Mouse (Mus musculus): ENCODE measurements at regions not wholly inside any gene's neighbourhood (a gene's known extent, or its start where the extent isn't known, plus 50 kb on each side); places are given as distances from the start of the nearest gene placed in this dataset.

- peak in 1 of 2 experiments; percentile 6 for DNase-seq (ENCODE audit: low spot score in 2 of 2)
These were observed 351.8 kb downstream of the Osr1 start for GRCm38 (mm10) chr12:9921591-9922198.

- DNase-seq (ENCODE audit: low spot score in 2 of 2), result no peak
These were observed 354.6 kb downstream of the Osr1 start for GRCm38 (mm10) chr12:9924561-9924960.

- no peak for DNase-seq (ENCODE audit: low spot score in 2 of 2)
These were observed 364.2 kb downstream of the Osr1 start for GRCm38 (mm10) chr12:9934158-9934557.

GRCm38 (mm10) chr12:9941357-9941756 is 371.4 kb downstream of the Osr1 start:
- DNase-seq (ENCODE audit: low spot score in 2 of 2), result no peak

GRCm38 (mm10) chr12:9941823-9942222 is 371.9 kb downstream of the Osr1 start:
- DNase-seq (ENCODE audit: low spot score in 2 of 2), result no peak

- no peak for DNase-seq (ENCODE audit: low spot score in 2 of 2)
These were observed 378.9 kb downstream of the Osr1 start for GRCm38 (mm10) chr12:9948784-9949183.

GRCm38 (mm10) chr12:9952372-9952771 is 382.5 kb downstream of the Osr1 start:
- DNase-seq (ENCODE audit: low spot score in 2 of 2), result no peak

- DNase-seq (ENCODE audit: low spot score in 2 of 2), result peak; percentile 3 to 19
These were observed 384.4 kb downstream of the Osr1 start for GRCm38 (mm10) chr12:9954178-9954888.

GRCm38 (mm10) chr12:9969390-9969789 is 399.5 kb downstream of the Osr1 start:
- DNase-seq (ENCODE audit: low spot score in 2 of 2), result no peak

- DNase-seq (ENCODE audit: low spot score in 2 of 2), result no peak
These were observed 399.0 kb upstream of the Nt5c1b start for GRCm38 (mm10) chr12:9970771-9971170.

- peak in 1 of 2 experiments; percentile 11 for DNase-seq (ENCODE audit: low spot score in 2 of 2)
These were observed 391.2 kb upstream of the Nt5c1b start for GRCm38 (mm10) chr12:9978494-9979112.

- no peak for DNase-seq (ENCODE audit: low spot score in 2 of 2)
These were observed 390.7 kb upstream of the Nt5c1b start for GRCm38 (mm10) chr12:9979113-9979507.

- DNase-seq (ENCODE audit: low spot score in 2 of 2), result no peak
These were observed 378.5 kb upstream of the Nt5c1b start for GRCm38 (mm10) chr12:9991305-9991704.

GRCm38 (mm10) chr12:9995670-9996069 is 374.1 kb upstream of the Nt5c1b start:
- DNase-seq (ENCODE audit: low spot score in 2 of 2), result no peak

GRCm38 (mm10) chr12:9996455-9997189 is 373.2 kb upstream of the Nt5c1b start:
- DNase-seq (ENCODE audit: low spot score in 2 of 2), result no peak

- DNase-seq (ENCODE audit: low spot score in 2 of 2), result no peak
These were observed 372.6 kb upstream of the Nt5c1b start for GRCm38 (mm10) chr12:9997190-9997561.

GRCm38 (mm10) chr12:9997571-9997970 is 372.2 kb upstream of the Nt5c1b start:
- DNase-seq (ENCODE audit: low spot score in 2 of 2), result no peak

- DNase-seq (ENCODE audit: low spot score in 2 of 2), result no peak
These were observed 369.8 kb upstream of the Nt5c1b start for GRCm38 (mm10) chr12:9999933-10000332.

- DNase-seq (ENCODE audit: low spot score in 2 of 2), result no peak
These were observed 361.3 kb upstream of the Nt5c1b start for GRCm38 (mm10) chr12:10008473-10008872.

GRCm38 (mm10) chr12:10016710-10017581 is 352.8 kb upstream of the Nt5c1b start:
- DNase-seq (ENCODE audit: low spot score in 2 of 2), result no peak

GRCm38 (mm10) chr12:10035479-10035878 is 334.3 kb upstream of the Nt5c1b start:
- DNase-seq (ENCODE audit: low spot score in 2 of 2), result no peak

All from urinary bladder, postnatal 36 days (tissue).